Mouse (Mus musculus): ENCODE measurements around the gene Galnt2.

The Galnt2 gene

GRCm38 (mm10) chr8:124319316-124319652 is 88.1 kb downstream of the Galnt2 start:
- peak; percentile 49 for DNase-seq (ENCODE audit: low read depth, low spot score)

- no peak for DNase-seq (ENCODE audit: low read depth, low spot score)
Measured at GRCm38 (mm10) chr8:124321227-124321840, 90.1 kb downstream of the Galnt2 start.

- DNase-seq (ENCODE audit: low read depth, low spot score): no peak
Measured at GRCm38 (mm10) chr8:124323356-124323755, 92.2 kb downstream of the Galnt2 start.

GRCm38 (mm10) chr8:124328259-124328658 is 97.1 kb downstream of the Galnt2 start:
- DNase-seq (ENCODE audit: low read depth, low spot score): no peak

- no peak for DNase-seq (ENCODE audit: low read depth, low spot score)
Measured at GRCm38 (mm10) chr8:124329690-124330089, 98.5 kb downstream of the Galnt2 start.

GRCm38 (mm10) chr8:124330433-124330832 is 99.2 kb downstream of the Galnt2 start:
- DNase-seq (ENCODE audit: low read depth, low spot score): no peak

GRCm38 (mm10) chr8:124331094-124331493 is 99.9 kb downstream of the Galnt2 start:
- DNase-seq (ENCODE audit: low read depth, low spot score): no peak

- DNase-seq (ENCODE audit: low read depth, low spot score): no peak
Measured at GRCm38 (mm10) chr8:124331706-124332105, 100.5 kb downstream of the Galnt2 start.

- DNase-seq (ENCODE audit: low read depth, low spot score): no peak
Measured at GRCm38 (mm10) chr8:124336302-124336701, 105.1 kb downstream of the Galnt2 start.

GRCm38 (mm10) chr8:124339742-124340141 is 108.6 kb downstream of the Galnt2 start:
- no peak for DNase-seq (ENCODE audit: low read depth, low spot score)

GRCm38 (mm10) chr8:124340360-124341068 is 109.3 kb downstream of the Galnt2 start:
- DNase-seq (ENCODE audit: low read depth, low spot score): no peak

GRCm38 (mm10) chr8:124343151-124343550 is 112.0 kb downstream of the Galnt2 start:
- DNase-seq (ENCODE audit: low read depth, low spot score): no peak

- DNase-seq (ENCODE audit: low read depth, low spot score): peak; percentile 68
Measured at GRCm38 (mm10) chr8:124343991-124344390, 112.8 kb downstream of the Galnt2 start.

- no peak for DNase-seq (ENCODE audit: low read depth, low spot score)
Measured at GRCm38 (mm10) chr8:124345098-124345497, 113.9 kb downstream of the Galnt2 start.

- peak; percentile 87 for DNase-seq (ENCODE audit: low read depth, low spot score)
Measured at GRCm38 (mm10) chr8:124346852-124347523, 115.8 kb downstream of the Galnt2 start.

GRCm38 (mm10) chr8:124348087-124348486 is 116.9 kb downstream of the Galnt2 start:
- no peak for DNase-seq (ENCODE audit: low read depth, low spot score)

GRCm38 (mm10) chr8:124349663-124350062 is 118.5 kb downstream of the Galnt2 start:
- DNase-seq (ENCODE audit: low read depth, low spot score): peak; percentile 81

- no peak for DNase-seq (ENCODE audit: low read depth, low spot score)
Measured at GRCm38 (mm10) chr8:124351636-124352035, 120.4 kb downstream of the Galnt2 start.

- DNase-seq (ENCODE audit: low read depth, low spot score): no peak
Measured at GRCm38 (mm10) chr8:124360911-124361310, 129.7 kb downstream of the Galnt2 start.

- no peak for DNase-seq (ENCODE audit: low read depth, low spot score)
Measured at GRCm38 (mm10) chr8:124361773-124362427, 130.7 kb downstream of the Galnt2 start.

- DNase-seq (ENCODE audit: low read depth, low spot score): no peak
Measured at GRCm38 (mm10) chr8:124362589-124362988, 131.4 kb downstream of the Galnt2 start.

- no peak for DNase-seq (ENCODE audit: low read depth, low spot score)
Measured at GRCm38 (mm10) chr8:124363337-124363736, 132.1 kb downstream of the Galnt2 start.

Measured in CD4-positive, CD25-positive, alpha-beta regulatory T cell, adult 2 months (primary cell).